Comparison of ENCODE assay signal across 13 mouse cellular contexts in the genomic region with DNA sequence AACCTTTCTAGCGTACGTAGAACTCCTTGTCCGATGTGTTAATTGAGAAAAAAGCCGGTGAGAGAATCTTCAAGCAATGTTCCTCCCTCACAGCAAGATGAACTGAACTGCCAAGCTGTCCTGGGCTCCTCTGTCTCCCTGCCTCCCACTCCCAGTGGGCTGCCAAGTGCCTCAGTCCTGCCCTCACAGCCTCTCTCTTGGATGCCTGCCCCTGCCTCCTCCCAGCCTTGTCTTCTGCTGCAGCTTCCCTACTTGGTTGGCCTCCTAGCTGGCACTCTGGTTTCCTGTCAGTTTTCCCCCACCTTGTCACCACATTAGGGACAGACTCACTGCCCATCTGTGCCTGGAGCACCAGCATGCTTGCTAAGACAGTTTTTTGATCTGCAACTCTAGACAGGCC.
A peak's percentile ranks its signal among the peaks of the same experiment; 100 is the strongest.
DNase-seq lines count a peak whose midpoint lies in the region.
"Had no signal": no experiment of that assay in that cellular context is flagged by ENCODE, and none has a peak within 500 bp of the region (broad histone marks: within the 10 kb centered on the region; RNA-seq: fewer than 3 reads in every experiment).

No protein-coding gene starts in this region.

- DNase-seq in cerebellum, postnatal 36 days = peak; percentile 11 to 33
- no peak for DNase-seq in cerebellum, adult 8-10 months
- peak; percentile 27 to 41 for DNase-seq in lung, adult 18-20 months
- DNase-seq in lung, postnatal 4 days = no peak
- DNase-seq in urinary bladder, postnatal 4 days (ENCODE audit: low spot score in 2 of 2) = peak; percentile 31 to 58
- DNase-seq in urinary bladder, postnatal 10 days (ENCODE audit: low spot score) = no peak
- DNase-seq in kidney, postnatal 10 days = no peak
- DNase-seq: adrenal gland, adult 8-10 months; forebrain, postnatal 0 days; gastrocnemius, postnatal 36 days; kidney, adult 2 months; liver, postnatal 0 days; lung, postnatal 10 days had no signal

Comparison
In these comparisons a context has a peak if more than half of its experiments do, and no peak if none do; other contexts are left out.
1. DNase-seq: peak in cerebellum, postnatal 36 days (2 of 2), lung, adult 18-20 months (2 of 2) and urinary bladder, postnatal 4 days (2 of 2); none in cerebellum, adult 8-10 months (single experiment), lung, postnatal 4 days (0 of 2), urinary bladder, postnatal 10 days (single experiment) and kidney, postnatal 10 days (single experiment).